Mouse (Mus musculus) CD4-positive helper T cell, adult 2 months (primary cell): ENCODE data around the gene Ddc.

Source experiments
- DNase-seq: peaks from one replicate; pipeline ENCODE4 v3.0.0-alpha.2; 2012; ENCODE audit warnings: low read depth, missing footprints, low spot score

Ddc gene

GRCm38 (mm10) chr11:11907703-11908413, 9.9 kb upstream of the Ddc start:
- DNase-seq = no peak

DNA sequence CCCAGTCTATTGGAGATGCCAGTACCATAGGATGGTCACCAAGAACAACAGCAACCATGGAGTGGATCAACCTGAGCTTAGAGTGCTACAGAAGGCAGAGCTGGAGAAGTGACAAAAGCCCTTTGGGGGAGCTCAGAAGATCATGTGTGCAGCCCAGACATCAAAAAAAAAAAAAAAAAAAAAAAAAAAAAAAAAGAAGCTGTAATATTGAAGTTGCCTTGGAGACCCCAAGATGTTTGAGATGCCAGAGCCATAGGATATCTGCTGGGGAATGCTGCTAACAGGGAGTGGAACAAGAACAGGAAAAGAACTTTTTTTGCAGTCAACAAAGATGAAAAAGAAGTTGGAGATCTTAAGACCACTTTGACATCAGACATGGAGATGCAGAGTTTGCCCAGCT, 7.6 kb upstream of the Ddc start:
- DNase-seq = no peak

DNA sequence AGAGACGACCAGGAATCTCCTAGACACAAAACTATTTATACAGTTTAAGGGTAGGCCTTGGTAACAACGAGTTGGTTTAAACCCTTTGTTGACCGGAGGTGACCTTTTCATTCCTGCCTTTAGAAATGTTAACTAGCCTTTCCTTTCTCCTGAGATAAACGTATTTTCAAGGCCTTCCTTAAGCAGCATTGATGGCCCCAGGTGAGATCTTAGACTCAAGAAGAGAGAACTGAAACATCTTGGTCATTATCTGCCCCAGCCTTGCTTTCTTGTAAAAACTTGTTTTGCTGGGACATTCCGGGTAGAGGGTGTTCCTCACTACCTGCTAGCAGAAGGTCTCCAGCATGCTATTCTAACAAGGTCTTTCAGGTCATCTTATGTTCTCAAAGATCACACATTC, 7.1 kb upstream of the Ddc start:
- DNase-seq = no peak

GRCm38 (mm10) chr11:11901509-11901908, 3.6 kb upstream of the Ddc start:
- no peak for DNase-seq

DNA sequence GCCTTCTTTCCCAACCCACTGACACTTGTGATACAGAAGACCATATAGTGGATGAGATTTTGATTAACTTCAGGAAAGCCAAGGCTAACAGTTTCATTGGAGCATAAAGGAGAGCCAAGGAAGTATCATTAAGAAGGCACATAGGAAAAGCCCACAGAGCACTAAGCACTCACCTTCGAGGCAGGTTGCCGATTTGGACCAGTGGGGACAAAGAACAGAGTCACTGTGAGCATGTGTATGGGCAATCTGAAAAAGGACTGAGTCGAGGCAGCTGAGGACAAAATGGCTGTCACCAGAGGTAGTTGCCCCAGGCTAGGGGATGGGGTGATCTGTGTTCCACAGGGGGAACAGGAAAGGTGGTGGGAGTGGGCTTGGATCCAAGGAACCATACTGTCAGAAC, 552 bp upstream of the Ddc start:
- DNase-seq = no peak

- DNase-seq = no peak
Measured at GRCm38 (mm10) chr11:11895479-11895878, 2.5 kb downstream of the Ddc start.

GRCm38 (mm10) chr11:11893769-11894168, 4.2 kb downstream of the Ddc start:
- DNase-seq = no peak

DNA sequence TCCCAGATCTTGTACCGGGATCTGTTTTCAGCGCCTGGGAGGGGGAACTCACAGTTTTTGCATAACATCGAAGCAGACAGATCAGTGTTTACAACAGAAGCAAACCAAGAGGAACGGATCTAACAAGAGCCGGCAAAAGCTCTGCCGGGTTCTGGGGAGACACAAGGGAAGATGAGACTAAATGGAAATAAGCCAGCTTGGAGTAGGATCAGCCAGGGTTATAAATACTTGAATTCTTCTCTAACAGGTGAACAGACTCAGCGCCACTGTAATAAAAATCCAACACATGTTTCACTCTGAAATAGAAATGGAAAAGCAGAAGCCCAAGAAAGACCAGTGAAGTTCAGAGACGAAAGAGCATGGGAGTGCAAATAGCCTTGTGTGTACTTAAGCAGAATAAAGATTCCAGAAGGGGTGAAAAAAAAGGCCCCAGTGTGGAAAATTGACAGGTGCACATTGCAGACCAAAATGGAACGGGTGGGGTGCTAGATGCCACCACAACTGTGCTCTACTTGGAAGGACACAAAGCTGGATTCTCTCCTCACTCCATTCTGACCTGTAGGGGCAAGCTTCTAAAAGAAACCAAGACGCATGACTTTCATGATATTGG, 4.8 kb downstream of the Ddc start:
- DNase-seq = no peak

GRCm38 (mm10) chr11:11891832-11892231, 6.1 kb downstream of the Ddc start:
- DNase-seq = no peak

DNA sequence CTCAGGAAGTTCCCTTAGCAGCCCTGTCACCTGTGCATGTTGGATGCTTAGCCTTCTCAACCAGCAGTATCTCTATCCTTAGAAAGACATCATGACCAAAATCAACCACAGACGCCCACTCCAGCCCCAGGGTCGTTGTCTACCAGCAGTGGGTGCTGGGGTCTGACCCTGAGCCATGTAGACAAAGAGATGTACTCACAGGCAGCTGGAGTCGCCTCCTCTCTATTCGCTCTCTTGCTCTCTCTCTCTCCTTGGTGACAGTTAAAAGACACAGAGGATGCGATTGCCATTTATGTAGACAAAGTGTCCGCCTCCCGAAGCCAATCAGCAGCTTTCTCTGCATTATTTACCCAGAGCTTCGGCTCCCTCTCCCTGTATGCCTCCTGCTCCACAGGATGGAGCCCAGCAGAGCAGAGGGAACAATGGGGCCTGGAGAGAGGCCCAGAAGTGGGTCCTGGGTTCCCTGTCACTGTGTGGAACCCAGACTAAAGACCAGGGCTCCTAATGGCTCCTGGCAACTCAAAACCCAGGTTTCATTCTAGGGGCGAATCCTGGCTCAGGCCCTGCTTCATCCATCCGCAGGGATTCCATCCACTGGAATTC, 7.7 kb downstream of the Ddc start:
- DNase-seq = no peak

DNA sequence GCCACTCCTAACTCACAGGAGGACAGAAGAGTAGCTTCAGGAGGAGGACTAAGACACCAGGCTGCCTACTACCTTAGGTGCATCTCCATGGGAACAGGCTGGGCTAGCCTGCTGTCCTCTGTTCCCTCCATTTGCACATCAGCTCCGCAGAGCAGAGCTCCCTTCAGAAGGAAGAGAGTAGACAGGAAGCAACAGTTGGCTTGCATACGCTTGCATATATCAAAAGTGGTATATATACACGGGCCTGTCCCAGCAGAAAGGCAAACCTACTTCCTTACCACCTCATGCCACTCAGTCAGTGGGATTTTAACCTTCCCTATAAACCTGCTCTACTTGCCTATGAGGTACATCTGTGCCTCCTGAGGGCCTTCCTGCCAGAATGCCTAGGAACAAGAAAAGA, 9.2 kb downstream of the Ddc start:
- DNase-seq = peak; percentile 14

GRCm38 (mm10) chr11:11888051-11888450, 9.9 kb downstream of the Ddc start:
- DNase-seq = no peak

DNA sequence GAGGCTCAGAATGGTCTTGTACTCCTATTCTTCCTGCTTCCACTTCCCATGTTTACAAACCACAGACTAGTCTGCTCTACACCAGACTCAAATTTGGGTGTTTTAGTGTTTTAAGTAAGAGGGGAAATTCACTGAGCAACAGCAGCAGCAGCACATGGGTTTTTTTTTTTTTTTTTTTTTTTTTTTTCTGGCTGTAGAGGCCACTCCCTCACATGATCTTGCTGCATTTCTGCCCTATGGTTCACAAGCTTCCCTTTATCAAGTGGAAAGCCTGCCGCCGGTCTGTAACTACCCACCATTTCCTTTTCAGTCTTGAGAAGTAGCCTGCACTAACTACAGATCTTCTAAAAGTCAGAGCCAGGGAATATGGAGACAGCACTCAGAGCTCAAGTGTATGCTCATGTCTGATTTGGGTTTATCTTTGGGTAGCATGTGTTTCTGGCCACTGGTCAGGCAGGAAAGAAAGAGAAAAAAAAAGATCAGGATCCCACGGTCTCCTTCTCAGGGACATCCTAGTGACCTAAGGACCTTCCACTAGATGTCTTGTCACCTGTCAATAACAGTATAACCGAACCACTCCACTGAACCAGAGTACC, 11.4 kb downstream of the Ddc start:
- peak; percentile 12 for DNase-seq

DNA sequence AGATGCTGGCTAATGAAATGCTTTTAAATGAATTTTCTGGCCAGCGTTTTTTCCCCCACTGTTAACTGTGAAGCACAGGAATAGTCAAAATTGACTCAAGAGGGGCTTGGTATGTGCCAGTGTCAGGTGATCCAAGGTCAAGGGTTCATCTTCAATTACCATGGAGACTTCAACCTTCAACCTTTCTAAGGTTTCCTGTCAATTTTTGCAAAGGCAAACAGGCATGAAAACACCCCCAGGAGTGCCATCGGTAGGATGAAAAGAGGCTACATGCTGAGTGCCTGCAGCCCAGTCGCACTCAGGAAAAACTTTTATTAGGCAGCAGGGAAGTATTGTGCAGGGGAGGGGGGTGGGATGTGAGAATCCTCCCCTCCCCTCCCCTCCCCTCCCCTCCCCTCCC, 12.0 kb downstream of the Ddc start:
- DNase-seq = no peak

GRCm38 (mm10) chr11:11885246-11885643, 12.7 kb downstream of the Ddc start:
- no peak for DNase-seq

GRCm38 (mm10) chr11:11884533-11885245, 13.3 kb downstream of the Ddc start:
- DNase-seq = no peak

- no peak for DNase-seq
Measured at GRCm38 (mm10) chr11:11881783-11882155, 16.2 kb downstream of the Ddc start.

DNA sequence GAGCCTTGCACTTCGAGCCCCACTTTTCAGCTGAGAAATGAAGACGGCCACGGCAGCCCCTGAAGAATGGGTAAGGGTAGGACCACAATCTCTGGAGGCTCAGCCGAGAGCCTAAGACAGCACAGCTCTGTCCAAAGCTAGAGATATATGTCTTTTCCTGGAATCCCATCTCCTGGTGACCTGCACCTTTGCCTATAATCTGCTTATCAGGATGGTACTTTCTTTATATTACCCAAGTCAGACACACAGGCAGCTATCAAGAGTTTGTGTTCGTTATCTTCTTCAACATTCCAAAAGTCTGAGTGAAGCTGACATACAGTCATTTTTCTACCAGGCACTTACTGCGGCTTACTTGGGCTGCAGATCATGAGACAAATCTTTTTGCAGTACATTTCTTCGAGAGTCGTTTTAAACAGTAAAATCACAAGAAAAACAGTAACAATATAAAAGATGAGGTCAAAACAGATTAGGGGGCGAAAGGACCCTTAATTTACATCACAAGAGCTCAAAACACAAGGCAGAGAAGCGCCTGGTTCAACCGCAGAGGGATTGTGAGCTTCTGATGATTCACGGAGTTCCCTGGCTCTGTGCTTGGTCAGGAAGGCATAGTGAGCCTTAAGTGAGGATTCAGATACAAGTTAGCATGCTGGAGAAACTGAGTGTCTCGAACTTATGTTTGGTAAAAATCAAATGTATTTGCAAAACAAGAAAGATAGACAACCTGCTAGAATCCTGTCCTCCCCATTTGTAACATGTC, 16.7 kb downstream of the Ddc start:
- DNase-seq = no peak

DNA sequence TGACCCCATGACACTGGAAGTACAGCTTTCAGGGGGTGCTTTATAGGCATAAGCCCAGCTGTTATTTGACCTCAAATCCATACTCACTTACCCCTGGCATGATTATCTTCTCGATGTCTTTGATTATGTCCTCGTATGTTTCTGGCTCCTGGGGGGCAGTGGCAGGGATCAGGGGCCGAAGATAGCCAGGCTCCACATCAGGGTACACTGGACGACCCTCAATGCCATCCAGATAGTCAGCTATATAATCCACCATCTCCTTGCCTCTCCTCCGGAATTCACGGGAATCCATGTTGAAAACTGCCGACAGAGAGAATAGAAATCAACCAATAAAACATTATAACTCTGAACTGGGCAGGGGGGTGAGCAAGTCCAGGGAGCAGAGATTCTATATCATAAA, 17.6 kb downstream of the Ddc start:
- no peak for DNase-seq

DNA sequence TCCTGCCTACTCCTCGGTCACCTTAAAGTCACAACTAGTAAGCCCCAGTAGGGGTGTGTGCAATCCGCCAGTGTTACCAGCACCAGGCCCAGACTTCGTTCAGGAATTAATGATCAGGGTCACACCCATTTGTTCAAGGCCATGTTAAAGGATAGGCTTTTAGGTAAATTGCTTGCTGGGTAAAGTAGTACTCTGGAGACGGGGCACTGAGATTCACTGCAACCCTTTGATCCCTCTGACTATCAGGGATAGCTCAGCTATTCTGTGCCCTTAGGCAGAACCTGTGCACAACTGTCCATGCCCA, 18.3 kb downstream of the Ddc start:
- DNase-seq = no peak

DNA sequence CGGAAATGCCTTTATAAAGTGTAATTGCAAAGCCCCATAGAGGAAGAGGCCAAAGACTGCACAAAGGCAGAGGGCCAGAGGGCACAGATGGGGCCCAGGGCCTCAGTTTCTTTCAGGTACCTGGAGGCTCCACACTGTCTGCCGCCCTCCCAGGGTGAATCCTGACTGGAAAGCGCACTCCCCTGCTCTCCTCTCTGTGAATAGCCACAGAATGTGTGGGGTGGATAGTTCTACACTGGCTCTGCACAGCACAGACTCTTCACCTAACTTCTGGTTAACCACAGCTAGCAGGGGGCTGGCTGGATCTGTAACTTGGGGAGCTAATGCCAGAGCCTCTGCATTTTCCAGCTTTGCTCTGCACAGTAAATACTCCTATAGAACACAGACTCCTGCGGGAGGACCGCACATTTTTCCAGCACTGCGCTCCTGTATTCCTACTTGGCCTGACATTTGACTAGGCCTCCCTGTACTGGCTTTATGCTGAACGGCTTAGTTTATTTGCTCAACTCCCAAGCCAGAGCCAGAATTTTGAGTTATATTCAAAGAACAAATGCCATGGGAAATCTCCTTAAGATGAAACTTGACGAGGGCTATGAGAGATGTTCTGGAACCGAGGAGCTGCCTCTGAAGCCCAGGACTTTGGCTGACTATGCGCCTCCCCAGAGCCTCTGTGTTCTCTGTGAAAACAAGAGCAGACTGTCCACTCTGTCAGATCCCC, 18.8 kb downstream of the Ddc start:
- no peak for DNase-seq
